Mouse (Mus musculus) retina, postnatal 7 days (tissue): ENCODE data around the gene Rab44.
A peak's percentile ranks its signal among the peaks of the same experiment; 100 is the strongest.
"Not testable (repeated sequence)": the region's sequence is repeated elsewhere in the genome, so short reads cannot be mapped to it uniquely, and the experiment has no call there.

ENCODE experiments used
- DNase-seq: peaks from one replicate; pipeline ENCODE4 v3.0.0-alpha.2; 2012; ENCODE audit warnings: low read depth, low spot score

Rab44 gene

GRCm38 (mm10) chr17:29113591-29114352 lies at the start of gene Rab44:
Gene Rab44, plus strand, starts transcription at chr17:29114145.
- DNase-seq = no peak

DNA sequence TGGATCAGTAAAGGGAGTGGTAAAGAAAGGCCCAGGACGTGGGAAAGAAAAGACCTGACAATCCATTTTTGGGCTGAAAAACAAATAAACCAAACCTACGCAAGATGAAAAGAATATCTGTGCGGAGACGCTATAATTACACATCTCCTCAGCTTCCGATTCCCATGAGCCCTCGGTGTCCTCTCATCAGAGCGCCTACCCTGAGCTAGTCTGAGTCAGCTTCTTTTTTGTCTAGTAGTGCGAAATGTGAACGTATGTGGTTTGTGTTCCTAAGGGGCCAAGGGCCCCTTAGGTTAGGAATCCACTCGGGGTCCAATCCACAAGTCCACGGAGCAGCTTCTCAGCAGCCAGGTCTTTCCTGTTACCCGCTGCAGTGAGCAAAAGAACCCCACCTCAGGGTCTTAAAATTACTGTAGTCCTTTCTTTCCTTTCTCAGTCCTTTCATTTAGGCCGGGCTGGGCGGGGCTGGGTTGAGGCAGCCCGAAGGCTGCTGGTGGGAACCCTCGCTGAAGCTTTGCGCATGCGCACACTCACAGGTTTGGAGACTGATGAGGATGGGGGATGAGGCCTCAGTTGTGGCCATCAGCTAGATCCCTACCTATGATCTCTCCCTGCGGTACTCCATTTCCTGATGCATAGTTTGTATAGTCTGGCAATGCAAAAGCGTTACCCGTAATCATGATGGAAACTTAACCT lies 48.6 kb upstream of the Rab44 start:
- no peak for DNase-seq

DNA sequence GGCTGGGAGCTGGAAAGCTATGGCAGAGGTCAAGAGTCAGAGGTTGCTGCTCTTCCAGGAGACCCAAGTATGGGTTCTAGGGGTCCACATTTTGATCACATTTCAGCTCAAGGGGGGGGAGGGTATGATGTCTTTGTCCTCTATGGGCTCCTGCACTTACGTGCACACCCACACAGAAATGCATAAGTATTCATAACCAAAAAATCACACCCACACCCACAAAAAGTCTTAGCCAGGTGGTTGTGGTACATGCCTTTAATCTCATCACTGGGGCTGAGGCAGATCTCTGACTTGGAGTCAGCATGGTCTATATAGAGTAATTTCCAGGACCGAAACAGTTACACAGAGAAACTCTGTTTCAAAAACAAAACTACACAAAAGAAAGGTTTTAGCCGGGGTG lies 48.0 kb upstream of the Rab44 start:
- DNase-seq = no peak

GRCm38 (mm10) chr17:29067416-29067815 lies 46.5 kb upstream of the Rab44 start:
- DNase-seq = not testable (repeated sequence)

DNA sequence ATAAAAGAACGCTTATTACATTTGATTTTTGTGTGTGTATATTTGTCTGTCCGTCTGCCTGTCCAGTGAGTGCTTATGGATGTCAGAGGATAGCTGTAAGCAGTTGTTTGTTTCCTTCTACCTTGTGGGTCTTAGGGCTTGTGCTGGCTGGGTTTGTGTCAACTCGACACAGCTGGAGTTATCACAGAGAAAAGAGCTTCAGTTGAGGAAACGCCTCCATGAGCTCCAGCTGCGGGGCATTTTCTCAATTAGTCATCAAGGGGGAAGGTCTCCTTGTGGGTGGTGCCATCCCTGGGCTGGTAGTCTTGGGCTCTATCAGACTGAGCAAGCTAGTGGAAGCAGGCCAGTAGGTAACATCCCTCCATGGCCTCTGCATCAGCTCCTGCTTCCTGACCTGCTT lies 46.1 kb upstream of the Rab44 start:
- DNase-seq = no peak

- no peak for DNase-seq
Measured at GRCm38 (mm10) chr17:29069063-29069462, 44.9 kb upstream of the Rab44 start.

DNA sequence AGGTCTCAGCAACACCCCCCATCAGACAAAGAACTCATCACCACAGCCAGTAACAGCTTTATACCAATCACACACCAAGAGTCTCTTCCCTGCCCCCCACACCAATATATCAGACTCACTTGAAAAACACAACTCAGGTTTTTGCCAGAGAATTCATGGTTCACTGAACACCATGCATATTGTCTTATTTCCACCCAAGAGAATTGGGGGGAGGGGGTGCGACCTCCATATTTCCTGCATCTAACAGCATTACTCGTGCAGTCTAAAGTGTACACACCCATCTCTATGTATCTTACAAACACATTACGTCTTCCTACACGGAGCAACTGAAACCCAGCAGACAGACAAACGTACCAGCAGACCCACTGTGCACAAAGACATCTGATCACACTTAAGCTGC lies 42.1 kb upstream of the Rab44 start:
- DNase-seq = no peak

GRCm38 (mm10) chr17:29072701-29073307 lies 41.1 kb upstream of the Rab44 start:
- no peak for DNase-seq

- no peak for DNase-seq
Measured at GRCm38 (mm10) chr17:29073313-29073712, 40.6 kb upstream of the Rab44 start.

DNA sequence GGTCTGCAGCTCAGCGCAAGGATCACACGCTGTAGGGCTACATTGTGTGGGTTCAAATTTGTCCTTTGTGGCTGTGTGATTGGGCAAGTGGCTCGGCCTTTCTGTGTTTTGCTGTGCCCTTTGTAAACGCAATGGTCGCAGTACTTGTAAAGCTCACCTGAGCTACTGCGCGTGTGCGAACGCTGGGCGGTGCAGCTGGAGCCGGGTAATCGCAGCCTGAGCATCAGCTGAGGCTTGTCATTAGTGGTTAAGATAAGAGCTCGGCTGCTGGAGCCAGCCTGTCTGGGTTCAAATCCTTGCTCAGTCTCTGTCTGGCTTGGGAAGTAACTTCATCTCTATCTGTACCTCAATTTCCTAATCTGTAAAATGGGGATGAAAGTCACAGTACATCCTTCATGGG lies 39.9 kb upstream of the Rab44 start:
- DNase-seq = no peak

- DNase-seq = no peak
Measured at GRCm38 (mm10) chr17:29076235-29076634, 37.7 kb upstream of the Rab44 start.

- peak; percentile 23 for DNase-seq
Measured at GRCm38 (mm10) chr17:29077786-29078509, 36.0 kb upstream of the Rab44 start.

DNA sequence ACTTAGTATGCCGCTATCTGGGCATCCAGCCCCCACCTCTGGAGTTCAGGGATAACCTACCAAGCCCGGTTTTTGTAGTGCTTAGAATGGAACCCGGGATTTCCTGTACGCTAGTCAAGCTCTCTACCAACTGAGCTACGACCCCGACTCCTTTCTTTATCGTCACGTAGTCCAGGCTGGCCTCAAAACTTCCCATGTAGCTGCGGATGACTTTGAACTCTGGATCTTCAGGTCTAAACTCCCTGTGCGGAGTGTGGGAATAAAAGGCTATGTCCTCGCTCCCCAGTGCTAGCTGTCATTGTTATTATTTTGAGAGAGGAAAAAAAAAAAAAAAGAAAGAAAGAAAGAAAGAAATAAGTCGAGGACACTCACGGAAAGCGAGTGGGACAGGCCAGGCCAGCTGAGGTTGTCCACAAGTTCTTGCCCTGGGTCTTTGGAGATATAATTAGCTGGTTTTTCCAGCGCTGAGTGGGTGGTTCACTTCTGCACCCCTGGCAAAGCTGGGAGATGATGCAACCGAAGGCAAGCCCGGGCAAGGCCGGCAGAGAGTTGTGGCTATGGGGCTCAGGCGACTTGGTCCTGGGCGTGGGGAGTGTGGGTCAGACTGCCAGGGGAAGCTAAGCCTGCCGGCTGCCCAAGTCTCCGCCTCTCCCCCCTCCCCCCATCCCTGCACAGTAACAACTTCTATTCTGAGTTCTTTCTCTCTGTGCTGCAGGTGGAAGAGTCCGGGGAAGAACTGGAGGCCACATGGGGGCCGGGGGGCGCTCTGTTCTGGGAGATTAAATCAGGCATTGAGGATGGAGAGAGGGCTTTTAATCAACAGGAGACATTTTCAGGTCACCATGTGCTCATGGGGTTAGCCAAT lies 35.2 kb upstream of the Rab44 start:
- peak; percentile 23 for DNase-seq

DNA sequence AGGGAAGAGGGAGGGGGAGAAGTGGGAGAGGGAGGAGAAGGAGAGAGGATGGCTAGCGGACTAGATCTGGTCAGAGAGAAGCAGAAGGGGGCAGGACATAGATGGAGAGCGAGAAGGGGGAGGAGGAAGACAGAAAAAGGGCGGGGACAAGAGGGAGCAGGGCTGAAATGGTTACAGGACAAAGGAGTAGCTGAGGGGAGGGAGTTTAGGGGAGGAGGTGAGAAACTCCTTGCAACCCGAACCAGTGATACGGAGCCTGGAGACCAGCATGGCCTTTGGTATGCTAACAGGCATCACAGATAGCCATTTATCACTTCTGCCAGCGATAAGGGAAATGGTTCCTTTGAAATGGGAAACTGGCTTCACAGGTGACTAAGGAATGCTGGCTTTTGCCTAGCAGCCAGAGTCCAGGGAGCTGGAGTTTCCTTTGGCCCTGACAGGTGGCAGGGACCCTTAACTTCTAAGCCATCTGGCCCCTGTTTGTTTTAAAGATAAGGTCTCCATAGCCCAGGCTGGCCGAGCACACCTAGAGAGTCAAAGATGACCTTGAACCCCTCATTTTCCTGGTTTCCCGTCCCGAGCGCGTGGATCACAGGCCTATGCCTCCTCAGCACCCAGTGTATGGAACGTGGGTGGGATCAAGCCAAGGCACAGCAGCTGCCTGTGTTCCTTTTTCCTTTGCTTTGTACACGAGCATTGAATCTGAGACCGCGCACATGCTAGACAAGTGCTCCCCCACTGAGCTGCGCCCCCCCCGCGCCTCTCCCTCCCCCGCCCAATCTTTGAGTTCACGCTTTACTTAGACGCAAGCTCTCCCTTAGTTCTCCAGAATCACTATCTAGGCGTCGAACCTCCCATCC lies 33.0 kb upstream of the Rab44 start:
- DNase-seq = no peak

DNA sequence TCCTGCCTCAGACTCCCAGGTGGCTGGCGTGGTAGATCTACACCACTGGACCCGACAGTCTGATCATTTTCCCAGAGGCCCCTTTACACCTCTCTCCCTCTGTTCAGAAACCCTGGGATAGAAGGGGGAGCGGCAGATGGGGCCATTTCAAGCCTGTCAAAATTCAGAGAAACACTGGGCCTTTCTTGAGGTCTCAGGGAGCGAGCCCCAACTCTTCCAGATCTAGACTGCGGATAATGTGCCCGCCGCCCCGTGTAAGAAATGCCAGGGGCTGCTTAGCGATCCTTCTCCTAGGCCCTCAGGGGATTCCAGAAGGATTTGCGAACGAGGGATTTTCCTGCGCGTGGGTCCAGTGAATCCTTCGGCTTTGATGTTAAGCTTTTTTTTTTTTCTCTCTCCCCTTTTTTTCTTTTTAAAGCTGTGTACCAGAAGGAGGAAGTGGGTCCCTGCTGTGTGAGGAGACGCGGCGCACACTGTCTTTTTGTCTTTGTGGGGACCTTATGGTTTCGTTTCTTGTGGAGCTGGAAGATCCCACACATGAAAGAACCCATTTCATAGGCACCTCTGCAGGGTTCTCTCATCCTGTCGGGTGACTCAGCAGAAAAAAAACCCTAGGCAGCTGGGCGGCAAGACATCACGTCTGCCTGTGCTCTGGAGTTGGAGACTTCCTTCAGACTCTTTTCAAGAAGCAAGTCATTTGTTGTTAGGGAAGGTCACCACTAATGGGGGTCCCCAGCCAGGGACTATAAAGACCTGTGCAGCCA lies 32.1 kb upstream of the Rab44 start:
- peak; percentile 61 for DNase-seq

DNA sequence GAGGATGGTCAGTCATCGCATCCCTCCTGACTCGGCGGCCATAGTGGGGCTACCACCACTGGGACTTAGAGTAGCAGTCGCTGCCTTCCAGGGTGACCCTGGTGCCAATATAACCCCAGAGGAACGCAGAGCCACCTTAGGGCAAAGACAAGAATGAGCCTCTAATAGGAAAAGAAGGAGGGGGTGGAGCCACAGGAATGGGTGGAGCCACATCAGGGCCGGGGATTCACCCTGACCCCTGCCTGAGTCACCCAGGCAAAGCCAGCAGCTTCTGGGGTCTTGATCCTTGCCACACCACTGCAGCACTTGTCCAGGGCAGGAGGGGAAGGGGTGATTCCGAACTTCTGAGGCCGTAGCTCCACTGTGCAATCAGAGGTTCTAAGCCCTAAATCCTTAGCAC lies 30.4 kb upstream of the Rab44 start:
- DNase-seq = no peak

- no peak for DNase-seq
Measured at GRCm38 (mm10) chr17:29084656-29085055, 29.3 kb upstream of the Rab44 start.

GRCm38 (mm10) chr17:29085266-29085665 lies 28.7 kb upstream of the Rab44 start:
- no peak for DNase-seq

DNA sequence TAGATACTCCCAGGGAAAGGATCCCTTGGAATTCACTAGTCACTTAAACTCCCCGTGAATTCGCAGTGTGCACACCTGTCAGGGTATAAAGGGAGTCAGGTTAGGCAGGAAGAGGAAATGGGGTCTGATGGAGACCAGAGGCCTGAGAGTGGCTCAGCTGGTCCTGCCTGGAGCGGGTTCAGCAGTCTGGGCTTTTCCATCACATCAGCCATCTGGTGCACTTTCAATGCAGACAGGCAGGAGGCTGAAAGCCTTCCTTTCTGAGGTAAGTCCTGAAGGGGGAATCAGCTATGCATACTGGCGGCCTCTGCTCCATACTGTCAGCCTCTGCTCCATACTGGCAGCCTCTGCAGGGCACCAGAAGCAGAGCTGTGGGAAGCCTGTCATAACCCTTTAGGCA lies 27.0 kb upstream of the Rab44 start:
- DNase-seq = no peak
